Mouse (Mus musculus): Measurements from ENCODE around the gene Arhgap32. TPM values are rescaled to one million over a fixed set of nuclear protein-coding genes. Genes with fewer than 3 reads are reported as not detected.
"Not testable (repeated sequence)": the region's sequence is repeated elsewhere in the genome, so short reads cannot be mapped to it uniquely, and the experiment has no call there.

The Arhgap32 gene
- total RNA-seq, 2 experiments from 2014 or later, result 1.1 to 1.9 TPM

GRCm38 (mm10) chr9:32136195-32136594 lies 20.3 kb downstream of the Arhgap32 start:
- no peak for ATAC-seq (replicated peaks; ENCODE audit: low FRiP score, poor library complexity, severe bottlenecking)

- no peak for ATAC-seq (replicated peaks; ENCODE audit: low FRiP score, poor library complexity, severe bottlenecking)
Observed at GRCm38 (mm10) chr9:32136680-32137295, 20.9 kb downstream of the Arhgap32 start.

- no peak for ATAC-seq (replicated peaks; ENCODE audit: low FRiP score, poor library complexity, severe bottlenecking)
Observed at GRCm38 (mm10) chr9:32137697-32138426, 21.9 kb downstream of the Arhgap32 start.

GRCm38 (mm10) chr9:32138616-32139015 lies 22.7 kb downstream of the Arhgap32 start:
- ATAC-seq (replicated peaks; ENCODE audit: low FRiP score, poor library complexity, severe bottlenecking), result no peak

- ATAC-seq (replicated peaks; ENCODE audit: low FRiP score, poor library complexity, severe bottlenecking), result no peak
Observed at GRCm38 (mm10) chr9:32139641-32140040, 23.7 kb downstream of the Arhgap32 start.

GRCm38 (mm10) chr9:32142834-32143233 lies 26.9 kb downstream of the Arhgap32 start:
- ATAC-seq (replicated peaks; ENCODE audit: low FRiP score, poor library complexity, severe bottlenecking), result no peak

- ATAC-seq (replicated peaks; ENCODE audit: low FRiP score, poor library complexity, severe bottlenecking), result no peak
Observed at GRCm38 (mm10) chr9:32143451-32143850, 27.5 kb downstream of the Arhgap32 start.

GRCm38 (mm10) chr9:32146257-32146996 lies 30.5 kb downstream of the Arhgap32 start:
- no peak for ATAC-seq (replicated peaks; ENCODE audit: low FRiP score, poor library complexity, severe bottlenecking)

- no peak for ATAC-seq (replicated peaks; ENCODE audit: low FRiP score, poor library complexity, severe bottlenecking)
Observed at GRCm38 (mm10) chr9:32149241-32149640, 33.3 kb downstream of the Arhgap32 start.

- ATAC-seq (replicated peaks; ENCODE audit: low FRiP score, poor library complexity, severe bottlenecking), result no peak
Observed at GRCm38 (mm10) chr9:32149836-32150642, 34.1 kb downstream of the Arhgap32 start.

GRCm38 (mm10) chr9:32154727-32155371 lies 38.9 kb downstream of the Arhgap32 start:
- no peak for ATAC-seq (replicated peaks; ENCODE audit: low FRiP score, poor library complexity, severe bottlenecking)

GRCm38 (mm10) chr9:32156706-32157105 lies 40.8 kb downstream of the Arhgap32 start:
- ATAC-seq (replicated peaks; ENCODE audit: low FRiP score, poor library complexity, severe bottlenecking), result no peak

GRCm38 (mm10) chr9:32157201-32157600 lies 41.3 kb downstream of the Arhgap32 start:
- ATAC-seq (replicated peaks; ENCODE audit: low FRiP score, poor library complexity, severe bottlenecking), result no peak

GRCm38 (mm10) chr9:32158837-32159543 lies 43.1 kb downstream of the Arhgap32 start:
- peak; percentile 77 for ATAC-seq (replicated peaks; ENCODE audit: low FRiP score, poor library complexity, severe bottlenecking)

- ATAC-seq (replicated peaks; ENCODE audit: low FRiP score, poor library complexity, severe bottlenecking), result no peak
Observed at GRCm38 (mm10) chr9:32159724-32160123, 43.8 kb downstream of the Arhgap32 start.

- ATAC-seq (replicated peaks; ENCODE audit: low FRiP score, poor library complexity, severe bottlenecking), result no peak
Observed at GRCm38 (mm10) chr9:32162792-32163191, 46.9 kb downstream of the Arhgap32 start.

- not testable (repeated sequence) for ATAC-seq (replicated peaks; ENCODE audit: low FRiP score, poor library complexity, severe bottlenecking)
Observed at GRCm38 (mm10) chr9:32163820-32164219, 47.9 kb downstream of the Arhgap32 start.

GRCm38 (mm10) chr9:32168546-32169137 lies 52.7 kb downstream of the Arhgap32 start:
- ATAC-seq (replicated peaks; ENCODE audit: low FRiP score, poor library complexity, severe bottlenecking), result no peak

Data from erythroblast, adult 5-6 weeks (primary cell).